Mouse (Mus musculus) spleen, adult 2 months (tissue): ENCODE data around the gene Abcd3. TPM values are rescaled to one million over a fixed set of nuclear protein-coding genes. Genes with fewer than 3 reads are reported as not detected.

ENCODE experiments used
- DNase-seq, 2 experiments: peaks; one replicate each; pipeline versions ENCODE4 v3.0.0 to v3.0.0-alpha.2; 2012 to 2021; ENCODE audit warnings: low spot score in 2 of 2, low read depth in 1 of 2
- H3K27ac ChIP-seq: fragments of 200-500 bp; 2 replicates; pipeline ENCODE4 v1.5.1; 2012; ENCODE audit warnings: low read length, inconsistent platforms; ENCODE audit not compliant: insufficient read depth
- H3K27me3 ChIP-seq: fragments of 200-500 bp; 2 replicates; pipeline ENCODE4 v1.6.1; 2012; ENCODE audit warnings: mild to moderate bottlenecking, moderate library complexity, low read length, inconsistent platforms; ENCODE audit not compliant: control insufficient read depth, insufficient read depth
- H3K36me3 ChIP-seq: fragments of 200-500 bp; 2 replicates; pipeline ENCODE4 v1.6.1; 2012; ENCODE audit warnings: mild to moderate bottlenecking, low read length, inconsistent platforms; ENCODE audit not compliant: control insufficient read depth, insufficient read depth
- H3K4me1 ChIP-seq: fragments of 200-500 bp; 2 replicates; pipeline ENCODE4 v1.6.1; 2011; ENCODE audit warnings: inconsistent platforms; ENCODE audit not compliant: control insufficient read depth, insufficient read depth, insufficient read length
- H3K4me3 ChIP-seq: fragments of 200-500 bp; 2 replicates; pipeline ENCODE4 v1.5.1; 2011; ENCODE audit warnings: mild to moderate bottlenecking, inconsistent platforms; ENCODE audit not compliant: insufficient read depth, insufficient read length; ENCODE audit errors: extremely low read depth
- CTCF ChIP-seq: fragments of 200-500 bp; IDR thresholded peaks from 2 replicates; pipeline ENCODE4 v1.5.1; 2011; ENCODE audit warnings: mild to moderate bottlenecking, inconsistent platforms; ENCODE audit not compliant: insufficient read depth, insufficient read length, insufficient replicate concordance; ENCODE audit errors: extremely low read depth
- POLR2A ChIP-seq: fragments of 200-500 bp; IDR thresholded peaks from 2 replicates; pipeline ENCODE4 v1.6.1; 2011; ENCODE audit warnings: low read depth, low read length, inconsistent platforms
- WGBS: fragments of 180-500 bp; shearing (Covaris S2); methylation state at CpG from one replicate; pipeline ENCODE4 v1.1.7; 2018; 5-methylcytosine and 5-hydroxymethylcytosine counted together
- polyA plus RNA-seq: library from polyadenylated mRNA; depleted of rRNA; stranded (reverse); fragments of >200 nt; gene quantifications from 2 replicates; pipeline ENCODE4 v1.2.3, GENCODE M21; 2012

Abcd3 gene
- polyA plus RNA-seq, 1 experiment, result 1.7 TPM

DNA sequence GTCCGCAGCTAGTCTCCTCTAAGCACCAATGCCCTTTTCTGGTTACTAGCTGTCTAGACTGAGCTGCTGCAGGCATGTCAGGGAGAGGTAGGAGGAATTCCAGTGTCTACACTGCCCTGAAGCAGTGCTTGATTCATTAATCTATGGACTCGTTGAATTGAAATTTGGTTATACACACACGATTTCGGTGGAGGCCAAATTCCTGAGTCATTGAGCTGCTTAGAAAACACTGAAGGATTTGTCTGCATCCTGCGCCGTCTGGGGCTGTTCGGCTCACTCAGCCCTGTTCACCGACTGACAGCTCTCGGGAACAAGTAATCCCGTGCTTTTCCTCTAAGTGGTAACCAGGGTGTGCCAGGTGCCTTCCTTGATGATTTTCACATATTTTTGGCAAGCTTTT, 89.5 kb downstream of the Abcd3 start:
- no peak for DNase-seq
- H3K27me3 ChIP-seq, result peaks cover 9% of the 10 kb centered on the region
- H3K36me3 ChIP-seq, result no peaks in the 10 kb centered on the region
- TF ChIP-seq CTCF, result no peak
- TF ChIP-seq POLR2A, result no peak
- no peak overlapping the region for H3K27ac ChIP-seq
- peaks cover 8% of the 10 kb centered on the region for H3K4me1 ChIP-seq
- H3K4me3 ChIP-seq, result no peak overlapping the region
- WGBS, result 92% methylated on average over 10 of the region's 10 CpGs

DNA sequence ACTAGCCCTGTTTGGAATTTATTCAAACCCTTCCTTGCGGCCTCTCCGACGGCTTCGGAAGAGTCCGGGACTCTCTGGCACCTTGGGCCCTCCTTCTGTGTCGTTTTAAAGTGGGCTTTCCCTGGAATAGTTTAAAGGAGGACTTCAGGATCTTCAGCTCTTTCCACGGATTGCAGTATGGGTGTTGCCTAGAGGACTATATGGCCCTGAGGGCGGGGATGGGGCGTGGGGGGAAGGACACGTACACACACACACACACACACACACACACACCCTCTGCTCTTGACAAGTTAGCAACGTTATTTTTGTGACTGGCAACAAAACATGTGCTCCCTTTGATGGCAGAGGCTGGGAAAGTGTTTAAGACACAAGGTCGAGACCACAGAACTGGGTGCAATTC, 90.5 kb downstream of the Abcd3 start:
- no peaks in the 10 kb centered on the region for H3K36me3 ChIP-seq
- peaks cover 9% of the 10 kb centered on the region for H3K27me3 ChIP-seq
- H3K27ac ChIP-seq, result no peak overlapping the region
- no peak for DNase-seq
- TF ChIP-seq CTCF, result no peak
- TF ChIP-seq POLR2A, result no peak
- peaks cover 8% of the 10 kb centered on the region for H3K4me1 ChIP-seq
- 67% methylated on average over 12 of the region's 12 CpGs for WGBS
- H3K4me3 ChIP-seq, result no peak overlapping the region

DNA sequence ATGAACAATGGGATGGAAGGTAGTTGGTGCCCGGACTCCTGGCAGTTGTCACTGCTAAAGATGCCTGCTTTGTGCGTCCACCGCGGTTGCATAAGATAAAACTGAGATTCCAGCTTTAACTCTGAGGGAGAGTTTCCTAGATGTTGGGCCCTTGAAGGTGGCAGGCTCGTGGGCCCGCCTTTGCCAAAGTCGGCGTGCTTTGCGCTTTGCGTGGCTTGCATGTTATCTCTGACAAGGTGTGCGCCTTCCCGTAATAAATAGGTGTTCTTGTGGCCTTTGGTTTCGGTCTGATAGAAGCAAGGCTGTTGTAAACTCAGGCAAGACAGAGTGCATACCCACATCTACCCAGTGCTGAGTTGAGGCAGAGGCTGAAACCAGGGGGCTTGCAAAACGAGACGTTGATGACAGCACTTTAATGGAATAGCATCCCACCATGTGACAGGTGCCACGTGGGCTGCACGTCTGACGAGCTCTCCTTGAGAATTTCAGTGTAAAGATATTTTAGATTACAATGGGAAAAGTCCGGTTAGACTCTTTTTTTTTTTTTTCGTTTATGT, 91.1 kb downstream of the Abcd3 start:
- 31% methylated on average over 20 of the region's 20 CpGs for WGBS
- TF ChIP-seq CTCF (no peak), POLR2A (no peak)
- Histone ChIP-seq H3K27me3 (peaks cover 9% of the 10 kb centered on the region), H3K27ac (no peak overlapping the region), H3K4me3 (no peak overlapping the region), H3K36me3 (no peaks in the 10 kb centered on the region), H3K4me1 (peaks cover 8% of the 10 kb centered on the region)
- DNase-seq, result no peak

DNA sequence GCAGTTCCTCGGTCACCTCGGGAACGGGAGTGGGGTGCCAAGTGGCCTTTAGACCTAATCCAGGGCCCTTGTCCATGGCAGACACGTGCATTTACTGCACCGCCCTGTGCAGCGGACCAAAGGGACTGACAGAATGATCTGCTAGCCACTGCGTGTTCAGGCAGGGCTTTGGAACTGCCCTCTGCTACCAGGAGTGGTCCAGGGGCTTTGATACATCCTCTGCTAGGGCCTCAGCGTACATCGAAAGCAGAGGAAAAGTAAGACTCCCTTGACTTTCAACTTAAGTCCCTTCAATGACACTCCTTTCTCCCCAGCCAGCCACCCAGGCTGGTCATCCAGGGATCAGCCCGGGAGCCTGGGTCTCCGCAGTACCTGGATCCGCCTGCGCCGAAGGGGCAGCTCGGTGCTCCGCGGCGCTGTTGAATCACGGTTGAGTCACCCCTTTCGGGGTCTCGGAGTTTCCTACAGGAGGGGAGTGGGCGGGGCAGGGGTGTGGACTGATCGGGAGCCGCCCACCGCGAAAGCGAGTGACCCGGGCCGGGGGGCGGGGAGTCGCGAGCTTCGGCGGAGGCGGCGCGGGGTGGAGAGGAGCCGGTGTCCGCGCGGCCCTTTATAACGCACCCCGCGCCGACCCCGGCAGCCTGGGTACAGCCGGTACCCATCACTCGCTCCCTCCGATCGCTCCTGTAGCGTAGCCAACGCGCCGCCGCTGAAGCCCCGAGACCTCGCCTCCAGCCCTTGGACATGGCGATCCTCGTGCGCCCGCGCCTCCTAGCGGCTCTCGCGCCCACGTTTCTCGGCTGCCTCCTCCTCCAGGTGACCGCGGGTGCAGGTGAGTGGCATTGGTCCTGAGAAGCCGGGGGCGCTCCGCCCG, 91.9 kb downstream of the Abcd3 start, which contains the start of gene F3:
F3 (plus strand) TSS at position 567 of the 874 bp plus-strand sequence.
- TF ChIP-seq CTCF, result peak; percentile 45; the same call in 1 of the 2 replicates
- TF ChIP-seq POLR2A, result no peak
- no peaks in the 10 kb centered on the region for H3K36me3 ChIP-seq
- H3K4me1 ChIP-seq, result peaks cover 8% of the 10 kb centered on the region
- peak within 1 kb of the TSS; percentile 50 for H3K4me3 ChIP-seq
- H3K27me3 ChIP-seq, result peaks cover 9% of the 10 kb centered on the region
- WGBS, result 1% methylated on average over 72 of the region's 73 CpGs
- DNase-seq, result peak in 1 of 2 experiments; percentile 44
- no peak within 1 kb of the TSS for H3K27ac ChIP-seq

- H3K4me1 ChIP-seq, result peaks cover 8% of the 10 kb centered on the region
- no peak overlapping the region for H3K4me3 ChIP-seq
- TF ChIP-seq POLR2A (no peak), CTCF (no peak)
- no peak overlapping the region for H3K27ac ChIP-seq
- 12% methylated on average over 7 of the region's 7 CpGs for WGBS
- DNase-seq, result no peak
- no peaks in the 10 kb centered on the region for H3K36me3 ChIP-seq
- peaks cover 9% of the 10 kb centered on the region for H3K27me3 ChIP-seq
These were observed 93.4 kb downstream of the Abcd3 start for GRCm38 (mm10) chr3:121721691-121722070.

DNA sequence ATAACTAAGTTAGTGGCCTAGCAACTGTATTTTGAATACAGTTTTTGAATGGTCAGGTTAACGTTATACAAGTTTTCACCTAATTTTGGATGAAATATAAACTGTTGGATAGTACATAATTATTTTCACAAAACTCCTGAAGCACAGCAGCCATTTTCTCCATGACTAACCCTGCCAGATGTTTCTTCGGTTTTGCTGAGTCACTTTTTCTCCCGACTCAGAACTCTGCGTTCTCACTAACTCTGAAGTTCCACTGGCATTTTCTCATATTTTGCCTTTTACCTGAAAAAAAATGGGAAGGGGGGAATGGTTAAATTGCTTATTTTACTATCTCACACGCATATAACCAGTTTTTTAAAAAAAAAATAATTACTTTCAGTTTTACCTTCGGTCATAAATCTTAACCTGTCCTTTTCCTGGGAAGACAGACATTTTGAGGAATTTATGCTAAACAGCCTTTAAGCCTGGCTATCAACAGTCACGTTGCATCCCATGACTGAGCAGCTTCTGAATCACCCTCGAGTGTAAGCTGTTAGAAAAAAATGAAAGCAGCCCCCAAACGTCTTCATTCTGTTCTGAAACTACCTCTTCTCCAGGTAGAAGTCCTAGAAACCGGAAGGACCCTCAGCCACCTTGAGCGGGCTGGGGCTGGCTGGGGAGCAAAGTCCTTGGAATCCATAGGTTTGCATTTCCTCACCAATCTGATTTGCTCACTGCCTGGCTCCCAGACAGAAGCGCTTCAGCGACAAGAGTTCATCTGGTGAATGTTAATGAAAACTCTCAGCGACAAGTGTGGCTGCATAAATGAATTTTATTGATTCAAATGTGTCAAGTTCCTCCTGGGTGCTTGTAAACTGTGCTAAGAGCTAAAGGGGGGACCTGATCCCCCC, 94.1 kb downstream of the Abcd3 start:
- DNase-seq, result no peak
- no peak overlapping the region; the same call in 1 of the 2 replicates for H3K4me3 ChIP-seq

More for the DNA sequence above, 94.1 kb downstream of the Abcd3 start:
- H3K4me1 ChIP-seq, result peaks cover 8% of the 10 kb centered on the region
- no peaks in the 10 kb centered on the region for H3K36me3 ChIP-seq
- WGBS, result 24% methylated on average over 14 of the region's 14 CpGs
- H3K27ac ChIP-seq, result no peak overlapping the region
- peaks cover 9% of the 10 kb centered on the region for H3K27me3 ChIP-seq
- TF ChIP-seq POLR2A (no peak), CTCF (no peak)
